Mouse (Mus musculus) kidney, postnatal 4 days (tissue): ENCODE measurements around the gene Rfx4.
A peak's percentile ranks its signal among the peaks of the same experiment; 100 is the strongest.

Experiments
- DNase-seq, 2 experiments: peaks; one replicate each; pipeline ENCODE4 v3.0.0; 2021; ENCODE audit warnings: mixed read lengths in 2 of 2

Rfx4 gene

GRCm38 (mm10) chr10:84815676-84816436 is 60.0 kb downstream of the Rfx4 start:
- no peak for DNase-seq

GRCm38 (mm10) chr10:84817086-84817869 is 61.4 kb downstream of the Rfx4 start:
- DNase-seq = no peak

DNA sequence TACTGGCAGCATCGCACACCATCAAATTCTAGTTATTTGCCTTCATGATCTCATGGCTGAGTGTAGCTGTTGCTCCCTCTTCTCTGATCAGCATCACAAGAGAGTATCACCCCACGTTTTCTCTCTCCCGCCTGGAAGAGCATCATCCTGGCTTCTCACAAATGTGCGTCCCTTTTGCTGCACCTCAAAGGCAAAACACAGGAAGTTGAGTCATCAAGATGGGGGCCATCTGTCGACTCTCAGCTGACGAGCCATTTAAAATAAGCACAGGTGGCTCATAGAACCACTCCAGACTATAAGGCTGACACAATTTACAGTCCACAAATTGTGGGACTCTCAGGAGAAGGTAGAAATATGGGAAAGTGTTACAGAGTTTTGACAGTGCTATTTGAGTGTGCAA is 63.8 kb downstream of the Rfx4 start:
- no peak for DNase-seq

DNA sequence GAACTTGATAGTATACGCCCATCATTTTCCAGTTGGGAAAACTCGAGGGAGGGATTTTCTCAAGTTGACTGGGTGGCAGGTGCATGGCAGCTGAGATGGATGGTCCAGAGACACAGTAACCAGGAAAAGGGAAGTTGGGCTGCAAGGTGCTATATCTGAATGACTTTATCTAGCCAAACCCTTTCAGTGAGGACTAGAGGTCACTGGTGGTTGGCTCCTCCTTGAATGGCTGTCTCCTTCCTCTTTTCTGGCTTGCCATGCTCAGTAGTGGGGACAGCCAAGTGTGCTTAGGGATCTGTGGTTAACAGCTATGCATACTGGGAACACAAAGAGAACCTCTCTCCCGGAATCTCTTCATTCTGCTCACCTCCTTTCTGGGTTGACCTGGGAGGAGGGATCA is 64.4 kb downstream of the Rfx4 start:
- DNase-seq = no peak

DNA sequence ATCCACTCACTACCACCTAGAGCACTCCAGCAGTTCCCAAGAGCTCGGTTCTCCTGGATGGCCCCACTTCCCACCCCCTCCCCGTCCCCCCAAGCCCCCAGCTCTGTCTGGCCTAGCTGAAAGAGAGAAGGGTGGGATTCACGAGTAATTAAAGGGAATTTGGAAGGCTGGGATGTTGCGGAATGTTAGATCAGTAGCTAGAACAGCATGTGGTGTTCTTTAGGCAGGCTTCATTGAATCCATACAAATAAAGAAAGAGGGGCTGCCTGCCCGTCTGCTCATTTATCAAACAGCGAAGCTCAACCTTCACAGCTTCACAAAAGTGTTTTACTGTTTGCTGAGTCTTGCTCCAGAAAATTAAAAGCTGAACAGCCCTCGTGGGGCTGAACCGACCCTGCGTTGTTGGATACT is 66.9 kb downstream of the Rfx4 start:
- no peak for DNase-seq

DNA sequence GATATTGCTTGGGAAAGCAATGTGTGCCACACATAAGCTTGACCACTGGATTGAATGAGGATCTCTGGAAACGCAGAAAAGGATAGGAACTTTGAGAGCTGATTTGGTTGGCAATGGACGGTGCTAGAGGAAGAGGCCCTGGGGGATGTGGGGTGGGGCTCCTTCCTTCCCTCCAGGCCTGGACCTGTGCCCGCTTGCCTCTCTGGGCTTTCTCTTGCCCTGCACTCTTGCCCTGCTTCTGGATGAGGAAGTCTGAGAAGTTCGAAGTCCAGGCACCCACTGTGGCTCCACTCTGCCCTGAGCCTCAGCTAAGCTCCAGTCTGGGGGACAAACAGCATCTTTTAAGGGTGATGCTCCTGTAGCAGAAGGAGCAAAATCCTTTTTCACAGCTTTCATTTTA is 67.8 kb downstream of the Rfx4 start:
- peak; percentile 34 to 57 for DNase-seq

- DNase-seq = no peak
Observed at GRCm38 (mm10) chr10:84829009-84829408, 73.1 kb downstream of the Rfx4 start.

DNA sequence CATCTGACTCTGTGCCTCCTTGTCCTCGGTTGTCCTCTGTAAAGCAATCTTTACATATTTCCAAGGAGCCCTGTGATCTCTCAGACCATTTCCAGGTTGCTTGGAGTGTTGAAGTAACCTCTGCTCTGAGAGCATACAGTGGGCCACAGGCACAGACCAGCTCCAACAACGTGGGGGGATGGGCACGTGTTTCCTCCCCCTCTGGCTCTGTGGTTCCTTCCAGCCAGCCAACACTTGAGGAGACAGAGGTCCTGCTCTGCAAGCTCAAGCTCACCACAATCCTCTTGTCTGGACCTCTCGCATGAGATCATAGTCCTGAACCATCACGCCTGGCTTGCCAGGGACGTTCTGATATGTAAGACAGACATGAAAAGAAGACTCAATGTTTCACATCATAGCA is 79.7 kb downstream of the Rfx4 start:
- no peak for DNase-seq

DNA sequence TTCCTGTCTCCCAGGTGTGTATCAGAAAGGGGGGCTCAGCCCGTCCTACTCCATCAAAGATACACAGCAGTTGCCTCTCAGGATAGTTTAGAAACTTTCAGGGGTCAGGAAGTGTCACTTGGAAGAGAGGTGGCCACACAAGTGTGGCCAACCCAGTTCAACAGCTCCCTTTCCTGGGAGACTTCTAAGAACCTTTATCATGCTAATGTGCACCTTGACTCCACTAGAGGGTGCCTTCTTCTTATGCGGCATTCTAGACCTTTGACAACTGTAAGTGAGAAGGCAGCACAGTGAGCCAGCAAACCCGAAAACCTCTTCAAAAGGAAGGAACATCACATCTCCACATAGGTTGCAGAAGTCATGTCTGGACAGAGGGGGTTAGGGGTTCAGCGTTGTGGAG is 80.2 kb downstream of the Rfx4 start:
- peak in 1 of 2 experiments; percentile 44 for DNase-seq

DNA sequence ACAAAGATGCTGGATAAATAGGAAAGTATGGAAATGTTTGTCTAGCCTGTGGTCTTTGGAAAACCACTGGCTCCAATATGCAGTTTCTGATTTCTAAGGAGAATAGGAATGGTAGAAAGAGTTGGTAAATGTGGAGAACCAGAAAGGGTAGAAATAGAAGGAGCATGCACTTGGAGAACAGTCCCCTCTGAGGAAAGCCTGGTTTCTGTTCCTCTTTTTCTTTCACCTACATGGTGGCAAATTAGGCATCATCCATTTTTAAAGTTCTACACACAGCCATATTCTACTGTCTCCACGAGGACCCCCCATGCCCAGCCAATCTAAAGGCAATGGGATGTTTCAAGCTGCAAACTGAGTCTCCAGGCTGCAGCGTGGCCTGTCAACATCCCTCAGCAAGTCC is 81.5 kb downstream of the Rfx4 start:
- DNase-seq = no peak

DNA sequence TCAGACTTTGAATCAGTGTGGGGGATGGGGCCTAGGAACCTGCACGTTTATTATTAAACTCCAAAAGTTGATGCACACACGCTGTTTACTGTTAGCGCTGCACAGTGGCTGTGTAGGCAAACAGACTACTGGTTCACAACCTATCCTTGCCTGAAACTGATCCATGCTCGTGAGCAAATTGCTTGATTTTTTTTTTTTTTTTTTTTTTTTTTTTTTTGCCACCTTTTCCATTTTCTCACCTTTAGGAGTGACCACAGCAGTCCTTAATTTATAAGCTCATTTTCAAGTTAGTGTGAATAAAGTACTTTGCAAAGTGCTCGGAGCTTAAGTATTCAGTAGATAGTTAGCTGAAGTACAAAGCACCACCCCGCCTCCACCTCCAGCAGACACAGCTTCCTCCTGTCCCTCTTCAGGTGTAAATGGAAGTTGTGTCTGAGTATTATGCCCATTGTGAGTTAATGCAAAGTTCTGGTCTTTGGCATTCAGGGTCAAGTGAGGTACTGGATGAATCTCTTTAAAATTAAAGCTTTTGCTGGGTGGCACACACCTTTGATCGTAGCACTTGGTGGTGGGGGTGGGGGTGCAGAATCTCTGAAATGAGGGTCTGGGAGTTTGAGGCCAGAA is 83.1 kb downstream of the Rfx4 start:
- no peak for DNase-seq

DNA sequence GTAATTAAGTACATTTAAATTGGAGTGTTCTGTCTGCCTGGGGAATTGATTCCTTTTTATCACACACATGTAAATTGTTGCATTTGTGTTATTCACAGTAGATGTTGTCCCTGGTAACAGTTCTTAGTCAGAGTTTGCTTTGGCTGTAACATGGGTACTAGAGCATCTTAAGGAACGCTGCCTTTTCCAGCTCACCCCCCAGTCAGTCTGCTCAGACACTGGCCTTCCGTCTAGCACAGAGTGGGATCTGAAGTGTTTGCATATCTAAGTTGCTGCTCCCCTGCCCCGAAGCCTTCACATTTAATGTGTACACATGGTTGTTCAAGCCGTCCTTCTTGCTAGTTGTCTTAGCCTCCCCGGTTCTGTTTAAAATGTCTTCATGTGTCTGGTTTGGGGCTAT is 90.8 kb downstream of the Rfx4 start:
- no peak for DNase-seq

DNA sequence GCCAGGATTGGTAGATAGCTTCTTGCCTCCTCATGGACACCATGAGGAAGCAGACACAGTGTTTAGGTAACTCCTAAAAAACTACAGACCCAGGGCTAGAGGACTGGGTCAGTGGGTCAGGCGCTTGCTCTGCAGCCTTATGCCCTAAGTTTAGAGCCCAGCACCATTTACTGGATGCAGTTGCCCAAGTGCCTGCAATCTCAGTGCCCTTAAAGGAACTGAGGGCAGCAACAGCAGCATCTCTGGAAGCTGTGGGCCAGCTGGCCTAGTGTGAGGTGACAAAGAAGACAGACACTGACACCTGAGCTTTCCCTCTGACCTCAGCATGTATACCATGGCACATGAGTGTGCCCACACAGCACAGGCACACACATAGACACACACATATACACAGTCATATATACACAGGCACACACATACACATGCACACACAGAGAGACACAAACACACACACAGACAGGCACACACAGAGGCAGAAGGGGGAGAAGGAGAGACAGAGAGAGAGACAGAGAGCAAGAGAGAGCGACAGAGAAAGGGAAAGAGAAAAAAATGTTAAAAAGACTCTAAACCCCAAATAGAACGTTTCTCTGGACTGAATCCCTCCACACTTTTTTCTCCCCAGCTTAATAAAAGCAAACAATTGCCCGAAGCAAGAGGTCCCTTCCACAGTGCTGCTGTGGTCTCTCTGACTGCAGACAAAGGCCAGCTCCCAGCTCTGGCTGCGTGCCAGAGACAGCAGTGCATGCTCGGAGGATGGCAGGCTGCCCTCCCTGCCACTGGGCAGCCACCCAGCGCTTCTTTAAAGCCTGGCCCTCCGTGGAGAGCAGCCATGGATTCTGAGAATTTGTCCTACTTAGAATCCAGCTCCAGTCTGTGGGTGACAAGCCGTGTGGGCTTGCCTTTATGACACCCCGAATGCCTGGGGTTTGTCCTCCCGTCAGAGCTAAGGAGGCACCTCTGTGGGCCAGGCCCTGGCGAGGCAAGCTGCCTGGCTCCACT is 96.4 kb downstream of the Rfx4 start:
- DNase-seq = peak; percentile 77 to 84

DNA sequence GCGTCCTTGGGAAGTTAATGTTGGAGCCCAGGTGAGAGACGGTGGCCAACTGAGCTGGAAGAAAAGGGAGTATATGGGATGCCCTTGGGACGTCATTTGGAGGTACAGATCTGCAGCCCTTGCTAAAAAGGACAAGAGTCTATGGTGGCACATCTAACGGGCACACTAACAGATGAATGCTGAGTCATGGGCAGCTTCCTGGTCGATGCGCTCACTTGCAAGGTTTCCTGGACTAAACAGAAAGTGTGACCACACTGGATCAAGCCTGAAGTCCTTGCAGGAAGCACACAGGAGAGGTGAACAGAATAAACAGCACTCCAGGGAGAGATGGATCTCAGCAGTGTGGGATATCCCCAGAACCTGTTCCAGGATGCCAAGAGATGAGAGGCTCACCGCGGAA is 98.2 kb downstream of the Rfx4 start:
- no peak for DNase-seq

DNA sequence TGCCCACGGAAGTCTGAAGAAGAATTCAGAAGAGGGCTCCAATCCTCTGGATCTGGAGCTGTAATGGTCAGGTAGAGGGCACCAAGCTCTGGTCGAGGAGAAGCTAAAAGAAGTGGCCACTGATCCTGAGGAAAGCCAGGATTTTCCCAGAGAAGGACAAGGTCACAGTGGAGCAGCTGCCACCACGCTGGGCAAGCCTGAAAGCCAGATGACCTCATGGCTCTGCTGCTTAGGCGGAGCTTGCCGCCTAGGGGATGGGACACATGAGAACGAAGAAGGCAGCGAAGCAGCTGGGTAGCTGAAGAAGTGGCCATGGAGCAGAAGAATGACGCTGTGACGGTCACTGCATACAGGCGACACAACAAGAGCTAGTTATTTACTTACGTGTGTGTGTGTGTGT is 99.6 kb downstream of the Rfx4 start:
- no peak for DNase-seq

DNA sequence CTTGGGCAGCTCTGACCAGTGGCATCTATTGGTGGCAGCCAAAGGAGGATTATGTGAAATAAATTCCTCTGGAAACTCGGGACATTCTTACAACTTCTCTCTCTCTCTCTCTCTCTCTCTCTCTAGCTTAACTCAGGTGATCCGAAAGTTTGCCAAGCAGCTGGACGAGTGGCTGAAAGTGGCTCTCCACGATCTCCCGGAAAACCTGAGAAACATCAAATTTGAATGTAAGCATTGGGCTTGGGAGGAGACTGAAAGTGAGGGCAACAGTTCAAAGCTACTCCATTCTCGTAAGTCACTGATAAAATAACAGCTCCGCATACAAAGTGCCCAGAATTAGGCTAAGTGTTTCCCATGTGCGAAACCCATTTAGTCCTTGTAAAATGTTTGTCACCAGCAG is 102.5 kb downstream of the Rfx4 start:
- DNase-seq = no peak

- DNase-seq = no peak
Observed at GRCm38 (mm10) chr10:84858806-84859496, 103.1 kb downstream of the Rfx4 start.

DNA sequence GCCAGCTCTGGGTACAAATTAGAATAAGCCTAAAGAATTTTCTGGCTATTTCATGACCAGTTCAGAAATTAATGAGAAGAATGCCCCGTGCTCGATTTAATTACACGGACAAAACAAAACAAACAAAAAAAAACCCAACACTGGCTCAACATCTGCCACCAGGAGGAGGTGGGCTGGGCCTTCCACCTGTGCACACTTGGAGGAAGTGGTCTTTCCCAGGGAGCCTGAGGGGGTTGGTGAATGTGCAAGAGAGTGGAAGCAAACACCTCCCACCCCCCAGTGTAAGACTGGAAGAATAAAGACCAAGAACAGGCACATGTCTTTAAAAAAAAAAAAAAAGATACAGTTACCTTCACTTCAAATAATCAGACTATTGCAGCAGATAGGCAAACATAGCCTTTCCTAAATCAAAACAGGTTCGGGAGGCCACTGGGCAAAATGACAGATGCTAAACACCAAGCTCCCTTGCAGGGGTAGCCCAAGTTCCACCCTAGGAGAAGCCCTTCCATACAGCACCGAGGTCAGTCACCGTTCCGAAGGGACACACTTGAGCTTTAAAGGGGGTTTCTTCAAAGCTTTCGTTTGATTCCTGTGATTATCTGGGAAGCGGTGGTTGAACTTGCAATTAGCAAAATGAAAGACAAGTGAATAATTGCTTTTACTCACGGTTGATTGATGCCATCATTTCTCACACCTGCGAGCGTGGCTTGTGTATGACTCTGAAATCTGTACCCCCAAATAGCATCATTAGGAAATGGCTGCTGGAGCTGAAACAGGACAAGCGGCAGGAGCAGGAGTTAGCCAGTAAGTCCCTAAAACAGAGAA is 103.9 kb downstream of the Rfx4 start:
- no peak for DNase-seq

DNA sequence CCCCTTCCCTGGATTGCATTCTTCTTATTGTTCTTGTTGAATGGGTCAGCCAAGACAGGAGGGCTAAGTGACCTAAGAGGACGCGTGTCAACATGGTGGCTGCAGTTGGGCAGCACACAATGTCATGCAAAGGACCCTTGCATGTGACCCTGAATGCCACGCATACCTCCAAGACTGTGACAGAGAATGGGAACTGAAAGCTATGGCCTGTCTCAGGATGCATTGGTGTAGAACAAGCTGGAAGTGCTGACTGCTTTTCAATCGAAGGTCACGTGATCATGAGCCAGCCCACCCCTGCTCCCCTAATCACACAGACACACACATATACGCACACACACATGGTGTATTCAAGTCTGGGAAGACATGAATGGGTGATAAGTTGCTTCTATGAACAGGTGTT is 107.6 kb downstream of the Rfx4 start:
- no peak for DNase-seq

- DNase-seq = no peak
Observed at GRCm38 (mm10) chr10:84867577-84867976, 111.7 kb downstream of the Rfx4 start.

- DNase-seq = no peak
Observed at GRCm38 (mm10) chr10:84871285-84871684, 115.4 kb downstream of the Rfx4 start.
